In genomic region chr12:83277537-83278441, GRCm38 (mm10) we compare ENCODE assay signal across 9 mouse cellular contexts.
DNase-seq lines count a peak whose midpoint lies in the region; ATAC-seq and TF ChIP-seq lines count a peak whose summit lies in the region.
"Had no signal": no experiment of that assay in that cellular context is flagged by ENCODE, and none has a peak within 500 bp of the region (broad histone marks: within the 10 kb centered on the region; RNA-seq: fewer than 3 reads in every experiment).

No protein-coding gene starts in this region.

- no peak overlapping the region for H3K4me2 ChIP-seq in neural tube, embryonic 14.5 days (ENCODE audit: low read depth, low read length)
- H3K4me2 ChIP-seq in lung, postnatal 0 days (replicated peaks; ENCODE audit: low read depth, low read length): no peak overlapping the region

- ATAC-seq in neural tube, embryonic 14.5 days (ENCODE audit: low read depth): peak; percentile 63; the same call in 1 of the 2 replicates
- ATAC-seq in lung, postnatal 0 days: no peak

- H3K27ac ChIP-seq in neural tube, embryonic 14.5 days (ENCODE audit: low read depth, low read length): peak overlapping the region; percentile 70
- H3K27ac ChIP-seq in lung, postnatal 0 days (ENCODE audit: low read length): no peak overlapping the region

- no peaks in the 10 kb centered on the region for H3K9me3 ChIP-seq in neural tube, embryonic 14.5 days (ENCODE audit: control insufficient read depth, low read length)
- no peaks in the 10 kb centered on the region for H3K9me3 ChIP-seq in lung, postnatal 0 days (ENCODE audit: low read length)
- H3K9me3 ChIP-seq: G1E had no signal

- DNase-seq in layer of hippocampus, adult 9-11 months: peak; percentile 34
- no peak for DNase-seq in layer of hippocampus, adult 9-10 months (ENCODE audit: low spot score)
- peak; percentile 97 to 98 for DNase-seq in cerebellum, postnatal 10 days
- DNase-seq in gastrocnemius, postnatal 4 days (ENCODE audit: low spot score in 2 of 2): peak; percentile 57 to 75
- no peak for DNase-seq in heart, postnatal 25 days (ENCODE audit: low spot score)
- DNase-seq in lung, postnatal 0 days (ENCODE audit: low spot score): no peak
- no peak for DNase-seq in spleen, adult 12 weeks (ENCODE audit: low spot score)

- no peaks in the 10 kb centered on the region for H3K27me3 ChIP-seq in neural tube, embryonic 14.5 days (ENCODE audit: control insufficient read depth, insufficient read depth, low read length)
- H3K27me3 ChIP-seq in lung, postnatal 0 days (replicated peaks; ENCODE audit: insufficient read depth, low read length): no peaks in the 10 kb centered on the region

- 59% methylated on average over 11 of the region's 11 CpGs for WGBS in neural tube, embryonic 14.5 days
- 56% methylated on average over 11 of the region's 11 CpGs for WGBS in lung, postnatal 0 days

- no peaks in the 10 kb centered on the region for H3K36me3 ChIP-seq in neural tube, embryonic 14.5 days (ENCODE audit: control insufficient read depth, insufficient read depth, low read length)
- H3K36me3 ChIP-seq in lung, postnatal 0 days (ENCODE audit: insufficient read depth, low read length): no peaks in the 10 kb centered on the region
- H3K36me3 ChIP-seq: G1E had no signal

- intact Hi-C loops in heart, postnatal 25 days (cut with DNase I): no loop called here

- no peak overlapping the region for H3K9ac ChIP-seq in neural tube, embryonic 14.5 days (replicated peaks; ENCODE audit: low read depth, low read length)
- H3K9ac ChIP-seq in lung, postnatal 0 days (replicated peaks; ENCODE audit: low read depth): no peak overlapping the region

- no peak for TF ChIP-seq CTCF in lung, postnatal 0 days (IDR thresholded peaks at IDR 0.05)

- no peak for TF ChIP-seq EP300 in lung, postnatal 0 days (IDR thresholded peaks at IDR 0.05)

- H3K4me3 ChIP-seq in neural tube, embryonic 14.5 days (ENCODE audit: low read depth, low read length): no peak overlapping the region
- no peak overlapping the region for H3K4me3 ChIP-seq in lung, postnatal 0 days (ENCODE audit: low read depth, low read length)

- H3K4me1 ChIP-seq in neural tube, embryonic 14.5 days (ENCODE audit: control insufficient read depth, insufficient read depth, low read length): peaks cover 15% of the 10 kb centered on the region
- H3K4me1 ChIP-seq in lung, postnatal 0 days (ENCODE audit: insufficient read depth, low read depth, low read length): no peaks in the 10 kb centered on the region

Comparison
In these comparisons a context has a peak if more than half of its experiments do, and no peak if none do; other contexts are left out.
1. DNase-seq: peak in layer of hippocampus, adult 9-11 months (single experiment), cerebellum, postnatal 10 days (2 of 2) and gastrocnemius, postnatal 4 days (2 of 2); none in layer of hippocampus, adult 9-10 months (single experiment), heart, postnatal 25 days (single experiment), lung, postnatal 0 days (single experiment) and spleen, adult 12 weeks (single experiment).